Mouse (Mus musculus) adrenal gland (tissue): ENCODE measurements around the gene Sec16b.

Source experiments
- intact Hi-C: fragments of 180-260 bp; cut with DNase I; formaldehyde crosslinking; loops from one replicate; pipeline ENCODE4 v1.15.1; 2025

The Sec16b gene

DNA sequence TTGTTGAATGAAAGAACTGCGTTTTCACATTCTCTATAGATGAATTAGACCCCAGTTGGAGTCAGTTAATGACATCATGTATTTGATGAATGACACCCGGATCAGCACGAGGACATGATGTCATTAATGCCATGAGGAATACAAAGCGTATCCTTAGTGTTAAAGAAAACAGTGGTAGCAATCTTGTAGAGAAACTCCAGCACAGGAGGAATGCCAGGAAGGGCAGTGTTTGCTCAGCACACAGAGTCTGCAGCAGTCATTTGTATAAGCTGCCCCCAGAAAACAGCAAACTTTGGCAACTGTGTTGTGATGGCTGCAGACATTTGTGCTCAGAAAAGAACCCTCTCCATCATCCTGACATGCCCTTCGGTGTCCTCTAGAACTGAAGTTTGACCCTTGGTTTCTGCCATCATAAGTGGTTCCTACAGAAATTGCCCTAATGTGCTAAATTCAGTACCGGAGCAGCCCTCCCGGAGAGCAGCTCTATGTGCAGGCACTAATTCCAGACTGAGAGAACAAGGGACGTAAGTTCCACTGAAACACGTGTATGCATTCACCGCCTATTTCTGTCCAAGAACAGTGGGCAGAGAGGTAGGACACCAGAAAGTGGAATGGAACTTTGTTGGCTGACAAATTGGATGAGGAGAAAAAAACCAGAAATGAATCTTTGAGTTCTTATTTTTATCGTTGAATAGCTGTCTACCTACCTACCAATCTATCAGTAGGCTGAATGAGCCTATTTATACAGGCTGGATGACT, 6.3 kb downstream of the Sec16b start:
- intact Hi-C loops: no loop called here

DNA sequence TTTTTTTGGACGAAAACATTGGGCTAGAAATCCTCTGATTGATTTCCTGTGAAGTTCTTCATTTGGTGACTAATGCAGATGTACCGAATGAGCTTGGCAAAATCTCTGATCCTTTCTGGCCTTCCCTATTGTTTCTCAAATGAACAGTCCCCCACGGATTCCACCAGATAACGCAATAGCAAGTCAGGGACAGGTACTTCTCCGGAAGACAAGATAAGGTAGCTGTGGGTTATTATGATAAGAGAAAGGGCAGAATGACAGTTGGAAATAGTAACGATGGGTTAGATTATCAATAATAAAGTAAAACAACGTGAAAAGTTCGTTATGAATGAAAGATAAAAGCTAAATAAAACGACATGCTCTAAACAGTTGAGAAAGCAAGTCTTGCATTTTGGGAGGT, 7.0 kb downstream of the Sec16b start:
- intact Hi-C loops: no loop called here

DNA sequence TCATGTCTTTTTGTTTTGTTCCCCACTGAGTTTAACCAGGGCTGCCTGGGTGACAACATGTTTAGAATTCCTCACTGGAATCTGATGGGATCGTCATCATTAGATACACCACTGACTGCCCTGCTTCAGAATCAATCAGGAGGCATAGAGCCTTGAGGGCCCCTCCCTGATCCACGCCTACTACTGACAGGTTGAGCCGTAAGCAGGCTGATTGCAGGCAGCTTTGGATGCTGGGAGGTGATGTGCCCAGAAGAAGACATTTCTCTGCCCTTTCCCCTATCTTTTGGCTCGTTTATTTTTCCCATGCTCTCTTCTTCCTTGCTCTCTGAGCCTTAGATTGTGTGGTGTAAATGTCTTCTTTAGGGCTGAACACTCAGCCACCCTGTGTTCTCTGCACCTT, 7.8 kb downstream of the Sec16b start:
- intact Hi-C loops: no loop called here

DNA sequence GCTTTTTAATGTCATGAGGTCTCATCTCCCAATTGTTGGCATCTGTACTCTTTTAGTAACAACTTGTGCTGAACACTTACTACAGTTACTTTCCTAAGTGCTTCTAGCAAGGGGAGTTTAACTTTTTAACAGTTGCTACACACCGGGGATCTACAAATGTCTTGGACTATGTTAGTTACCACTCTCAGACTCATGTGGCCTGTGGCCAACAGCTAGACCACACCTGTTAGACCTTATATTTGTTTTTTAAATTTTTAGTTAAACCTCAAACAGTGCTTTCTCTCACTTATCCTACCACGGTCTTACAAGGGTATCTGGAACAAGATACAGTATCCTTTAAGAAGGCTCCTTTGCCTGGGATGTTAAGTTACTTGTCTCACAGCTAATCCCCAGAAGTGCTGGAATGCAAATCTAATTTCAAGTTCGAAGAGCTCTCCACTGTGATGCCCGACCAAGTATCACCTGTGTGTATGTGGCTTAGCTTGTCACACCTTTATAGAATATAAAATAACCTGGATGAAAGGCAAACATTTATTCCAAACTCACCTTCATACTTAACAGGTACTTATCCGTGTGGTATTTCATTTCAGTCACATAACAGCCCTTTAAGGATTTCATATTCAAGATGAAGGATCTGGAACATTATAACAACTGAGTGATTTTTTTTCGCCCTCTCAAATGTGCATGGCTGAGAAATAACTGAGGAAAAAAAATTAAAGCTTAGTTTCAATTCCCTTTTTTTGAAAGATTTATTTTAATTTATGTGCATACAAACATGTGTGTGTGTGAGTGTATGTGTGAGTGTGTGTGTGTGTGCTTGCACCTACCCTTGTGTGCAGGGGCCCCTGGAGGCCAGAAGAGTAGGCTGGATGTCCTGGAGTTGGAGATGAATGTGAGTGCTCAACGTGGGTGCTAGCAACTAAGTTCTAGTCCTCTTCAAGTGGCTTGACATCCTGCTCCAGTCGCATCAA, 10.6 kb downstream of the Sec16b start:
- intact Hi-C loops: no loop called here

DNA sequence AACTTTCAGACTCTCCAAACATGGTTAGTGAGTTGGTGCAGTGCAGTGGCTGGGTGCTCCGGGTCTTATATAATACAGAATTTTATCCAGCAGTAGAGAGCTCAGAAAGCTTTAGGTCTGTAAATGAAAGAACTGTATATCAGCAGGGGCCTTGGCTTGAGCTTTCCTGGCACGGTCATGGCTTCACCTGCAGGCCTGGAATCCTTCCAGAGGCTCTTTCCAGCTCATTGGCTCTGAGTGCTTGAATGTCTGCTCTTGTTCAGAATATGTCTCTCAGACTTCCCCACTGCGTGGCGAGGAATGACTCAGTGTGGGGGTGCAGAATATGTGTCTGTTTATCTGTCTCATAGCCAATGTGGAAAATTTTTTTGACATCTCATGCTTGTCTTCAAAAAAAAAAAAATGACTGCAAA, 11.6 kb downstream of the Sec16b start:
- intact Hi-C loops: no loop called here

DNA sequence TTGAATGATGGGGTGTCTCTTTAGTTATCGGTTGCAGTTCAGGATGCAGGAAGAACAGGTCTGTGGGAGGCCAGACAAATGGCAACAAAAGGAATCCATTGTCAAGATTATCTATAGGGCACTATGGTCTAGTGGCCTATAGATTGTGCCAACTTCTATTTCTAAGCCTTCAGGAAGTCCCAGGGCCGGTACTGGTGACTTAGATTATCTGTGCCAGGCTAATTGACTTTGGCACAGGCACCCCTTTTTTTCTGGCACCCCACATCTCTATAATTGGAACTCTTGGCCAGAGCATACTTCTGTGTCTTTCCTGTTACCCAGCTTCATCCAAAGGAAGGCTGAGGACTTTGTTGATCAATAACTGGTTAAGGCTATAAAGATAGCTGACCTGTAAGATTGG, 12.9 kb downstream of the Sec16b start:
- intact Hi-C loops: no loop called here

DNA sequence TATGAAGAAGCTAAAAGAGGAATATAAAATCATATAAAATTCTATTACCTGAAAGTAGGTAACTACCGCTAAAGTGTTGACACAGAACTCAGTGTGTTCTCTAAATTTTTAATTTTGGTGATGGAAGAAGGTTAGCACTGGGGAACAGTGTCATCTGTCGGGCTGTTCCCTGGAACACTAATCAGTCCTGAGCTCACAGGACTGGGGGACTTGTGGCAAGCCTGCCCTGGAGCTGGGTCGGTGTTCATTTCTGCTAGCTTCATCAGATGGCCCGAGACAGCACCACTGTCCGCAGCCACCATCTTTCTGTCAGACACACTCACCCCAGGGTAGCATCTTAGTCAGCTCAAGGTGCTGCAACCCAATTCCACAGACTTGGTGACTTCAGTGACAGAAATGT, 15.8 kb downstream of the Sec16b start:
- intact Hi-C loops: no loop called here

DNA sequence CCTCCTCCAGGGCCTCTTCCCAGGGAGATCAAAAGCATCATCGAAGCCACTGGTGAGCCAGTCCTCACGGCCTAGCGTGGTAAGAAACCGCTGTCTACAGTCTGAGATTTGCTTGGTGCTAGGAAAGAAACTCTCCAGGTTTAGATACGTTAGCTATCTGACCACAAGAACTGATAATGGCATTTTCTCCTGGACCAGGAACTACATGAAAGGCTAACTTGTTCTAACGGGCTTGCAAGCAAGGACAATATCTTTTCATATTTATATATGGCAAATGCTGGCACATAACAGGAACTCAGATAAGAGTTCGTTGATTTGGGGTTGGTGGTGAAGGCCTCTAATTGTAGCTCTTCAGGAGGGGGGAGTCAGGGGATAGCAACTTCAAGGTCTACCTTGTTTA, 18.2 kb downstream of the Sec16b start:
- intact Hi-C loops: no loop called here

DNA sequence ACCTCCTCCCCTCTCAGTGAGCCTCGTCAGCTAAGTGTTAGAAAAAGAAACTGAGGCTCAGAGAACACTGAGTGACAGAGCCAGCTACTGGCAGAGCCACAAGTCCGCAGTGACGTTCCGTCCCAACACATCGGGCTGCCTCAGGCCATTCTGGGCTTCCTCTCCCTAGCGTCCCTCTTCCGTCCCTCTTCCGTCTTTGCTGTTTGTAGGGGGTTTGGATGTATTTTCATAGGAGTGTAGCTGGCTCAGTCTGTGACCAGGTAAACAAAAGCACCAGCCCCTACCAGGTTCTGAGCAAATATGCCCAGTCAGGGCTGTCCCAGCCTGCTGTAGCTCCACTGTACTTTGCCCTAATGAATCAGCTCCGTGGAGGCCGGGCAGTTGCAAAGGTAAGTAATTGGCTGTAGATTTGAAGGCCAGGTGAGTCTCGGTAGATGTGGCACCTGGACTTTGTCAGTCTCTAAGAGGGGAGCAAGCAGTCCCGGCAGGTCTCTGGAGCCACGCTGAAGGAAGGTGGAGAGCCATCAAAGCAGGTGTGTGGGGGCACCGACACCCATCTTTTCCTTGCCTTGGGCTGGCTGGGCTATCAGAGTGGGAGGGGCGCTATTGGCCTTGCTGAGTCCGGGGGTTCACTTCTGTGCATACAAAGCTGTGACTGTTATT, 19.3 kb downstream of the Sec16b start:
- intact Hi-C loops: no loop called here

DNA sequence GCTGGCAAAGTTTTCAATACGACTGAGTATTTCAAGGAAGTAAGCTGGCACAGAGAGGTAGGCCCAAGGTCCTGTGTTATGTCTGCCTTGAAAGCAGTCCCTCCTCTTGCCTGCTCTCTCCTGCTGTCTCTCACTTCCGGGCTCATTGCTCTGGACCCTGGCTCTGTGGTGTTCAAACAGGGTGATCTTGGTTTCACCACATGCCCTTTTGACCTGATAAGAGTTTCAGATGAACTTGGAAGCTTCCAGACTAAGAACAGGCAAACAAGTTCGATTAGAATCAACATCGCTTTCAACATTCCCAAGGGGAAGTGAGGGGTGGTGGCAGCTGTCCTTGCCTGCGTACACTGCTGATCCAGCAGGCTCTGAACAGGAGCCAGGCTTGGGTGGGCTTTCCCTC, 20.1 kb downstream of the Sec16b start:
- intact Hi-C loops: no loop called here

DNA sequence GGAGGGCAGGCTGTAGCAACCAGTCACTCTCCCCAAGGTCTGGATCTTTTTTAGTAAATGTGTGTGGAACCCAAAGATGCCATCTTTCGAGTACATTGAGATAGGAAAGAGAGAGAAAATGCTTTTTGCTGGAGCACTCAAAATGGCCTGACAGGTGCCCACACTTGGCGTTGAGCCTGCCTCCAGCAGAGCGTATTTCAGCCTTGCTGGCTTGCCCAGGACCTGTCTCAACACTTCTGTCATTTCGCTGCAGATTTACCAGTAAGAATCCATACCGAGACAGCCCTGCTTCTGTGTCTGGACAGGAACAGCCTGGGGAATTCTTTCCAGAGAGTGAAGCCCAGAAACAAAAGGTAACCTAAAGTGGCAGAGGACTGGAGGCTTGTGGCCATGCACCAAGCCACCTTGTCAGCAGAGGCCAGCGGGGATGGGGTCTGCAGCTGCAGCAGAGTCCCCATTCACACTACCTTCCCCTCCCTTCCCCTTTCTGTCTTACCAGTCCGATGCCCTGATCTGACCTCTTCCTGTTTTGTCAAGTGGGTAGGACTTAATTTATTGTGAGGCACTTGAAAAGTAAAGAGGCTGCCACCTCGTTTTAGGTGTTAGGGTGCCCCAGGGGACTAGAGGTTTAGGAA, 26.4 kb downstream of the Sec16b start:
- intact Hi-C loops: loop anchor here (5.0 kb wide), 1 partner anchor 61 kb away; no protein-coding TSS in a partner anchor

DNA sequence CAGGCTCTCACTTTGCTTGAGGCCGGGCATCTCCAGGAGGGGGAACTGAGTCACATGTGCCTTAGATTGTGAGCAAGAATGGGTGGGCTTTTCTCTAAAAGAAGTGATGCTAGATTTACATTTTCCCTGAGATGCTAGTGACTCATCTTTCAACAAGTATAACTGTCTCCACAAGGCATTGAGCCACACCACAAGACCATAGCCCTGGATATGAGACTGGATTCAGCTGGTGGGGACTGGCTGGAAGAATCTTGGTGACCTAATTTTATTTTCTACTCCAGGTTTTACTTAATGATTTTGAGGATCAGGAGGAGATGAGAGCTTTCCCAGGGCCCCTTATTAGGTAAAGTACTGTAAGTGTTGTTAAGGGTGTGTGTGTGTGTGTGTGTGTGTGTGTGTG, 29.0 kb downstream of the Sec16b start:
- intact Hi-C loops: no loop called here

DNA sequence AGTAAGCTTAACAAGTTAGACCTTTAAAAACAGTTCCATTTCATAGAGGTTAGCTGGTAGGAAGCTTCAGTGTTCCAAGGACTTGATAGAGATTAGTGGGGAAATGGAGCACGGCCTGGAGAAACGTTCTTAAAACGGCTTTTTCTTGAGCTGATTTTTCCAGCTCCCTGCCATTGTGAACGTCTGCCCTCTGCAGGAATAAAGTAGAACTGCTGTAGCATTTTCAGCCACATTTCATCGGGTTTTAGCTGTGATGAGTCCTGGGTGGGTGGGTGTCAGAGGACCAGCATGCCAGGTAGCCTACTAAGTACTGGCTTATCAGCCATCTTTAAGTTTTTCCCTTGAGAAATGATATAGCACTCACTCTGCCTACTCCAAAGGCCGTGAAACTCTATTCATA, 29.9 kb downstream of the Sec16b start:
- intact Hi-C loops: loop anchor here (2.0 kb wide), 1 partner anchor 238 kb away; no protein-coding TSS in a partner anchor

DNA sequence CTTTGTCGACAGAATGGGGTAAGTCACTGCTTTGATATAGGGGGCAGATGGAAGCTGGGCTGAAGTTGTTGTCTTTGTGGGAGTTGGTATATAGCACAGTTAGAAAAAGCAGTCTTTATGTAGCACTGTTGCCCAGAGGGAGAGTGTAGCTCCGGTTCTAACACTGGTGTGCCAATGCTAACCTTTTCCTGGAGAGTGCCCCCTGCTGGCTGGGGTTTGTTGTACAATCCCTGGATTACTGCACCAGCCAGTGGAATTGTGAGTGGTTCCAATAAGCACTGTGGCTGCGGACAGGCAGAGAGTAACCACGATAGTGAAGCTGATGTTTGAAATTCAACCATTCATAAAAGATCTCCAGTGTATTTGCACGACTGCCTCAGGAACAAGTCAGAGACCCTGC, 31.1 kb downstream of the Sec16b start:
- intact Hi-C loops: loop anchor here (2.0 kb wide), 1 partner anchor 239 kb away; no protein-coding TSS in a partner anchor

DNA sequence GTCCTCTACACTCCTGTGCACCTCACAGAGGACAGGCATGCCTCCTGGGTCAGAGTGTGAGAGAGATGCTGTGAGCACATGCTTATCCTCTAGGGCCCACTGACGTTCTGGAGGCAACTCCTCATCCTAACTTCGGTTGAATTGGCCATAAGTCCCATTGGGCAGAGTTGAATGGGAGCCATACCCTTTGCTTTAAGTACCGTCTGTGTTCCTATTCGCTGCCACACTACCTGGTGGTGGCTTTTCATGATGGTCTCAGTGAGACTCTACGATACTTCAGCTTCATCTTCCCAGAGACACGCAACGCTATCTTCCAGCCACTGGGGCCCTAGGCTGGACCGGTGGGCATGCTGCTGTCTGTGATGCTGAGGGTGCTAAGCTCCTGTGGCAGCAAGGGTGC, 38.5 kb downstream of the Sec16b start:
- intact Hi-C loops: no loop called here

DNA sequence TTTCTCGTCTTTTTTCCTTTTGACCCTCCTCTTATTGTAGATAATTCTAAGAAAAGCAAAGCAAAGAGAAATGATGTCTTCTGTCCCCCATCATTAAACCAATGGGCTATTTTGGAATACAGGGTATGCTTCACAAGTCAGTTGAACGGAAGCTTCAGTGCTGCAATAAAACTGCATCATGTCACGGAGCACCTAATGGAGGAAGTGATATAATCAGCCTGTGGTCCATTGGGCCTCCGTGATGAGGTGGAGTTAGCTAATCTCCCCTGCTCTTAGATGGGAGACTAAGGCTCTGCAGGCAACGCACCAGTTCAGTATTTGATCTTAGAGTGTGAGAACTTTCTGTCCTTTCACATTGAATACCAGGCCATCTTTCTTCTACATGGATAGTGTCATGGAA, 41.1 kb downstream of the Sec16b start:
- intact Hi-C loops: no loop called here

DNA sequence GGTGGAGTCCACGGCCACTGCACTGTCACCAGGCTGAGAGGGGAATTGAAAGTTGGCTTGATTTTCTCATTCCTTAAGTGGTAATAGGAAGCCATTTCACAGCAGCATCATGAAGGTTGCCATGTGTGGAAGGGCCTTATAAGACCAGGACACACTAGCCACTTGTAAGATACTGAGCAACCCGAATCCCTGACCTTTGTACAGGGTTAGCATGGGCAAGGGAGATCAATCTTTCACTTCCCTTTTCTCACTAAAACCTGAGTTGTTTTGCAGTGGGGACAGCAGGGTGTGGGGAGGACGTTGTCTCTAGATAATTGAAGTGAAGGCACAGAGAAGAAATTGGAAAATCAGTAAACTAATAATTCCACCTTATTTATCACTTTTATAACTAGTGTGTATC, 43.2 kb downstream of the Sec16b start:
- intact Hi-C loops: loop anchor here (5.0 kb wide), 1 partner anchor 718 kb away; no protein-coding TSS in a partner anchor

DNA sequence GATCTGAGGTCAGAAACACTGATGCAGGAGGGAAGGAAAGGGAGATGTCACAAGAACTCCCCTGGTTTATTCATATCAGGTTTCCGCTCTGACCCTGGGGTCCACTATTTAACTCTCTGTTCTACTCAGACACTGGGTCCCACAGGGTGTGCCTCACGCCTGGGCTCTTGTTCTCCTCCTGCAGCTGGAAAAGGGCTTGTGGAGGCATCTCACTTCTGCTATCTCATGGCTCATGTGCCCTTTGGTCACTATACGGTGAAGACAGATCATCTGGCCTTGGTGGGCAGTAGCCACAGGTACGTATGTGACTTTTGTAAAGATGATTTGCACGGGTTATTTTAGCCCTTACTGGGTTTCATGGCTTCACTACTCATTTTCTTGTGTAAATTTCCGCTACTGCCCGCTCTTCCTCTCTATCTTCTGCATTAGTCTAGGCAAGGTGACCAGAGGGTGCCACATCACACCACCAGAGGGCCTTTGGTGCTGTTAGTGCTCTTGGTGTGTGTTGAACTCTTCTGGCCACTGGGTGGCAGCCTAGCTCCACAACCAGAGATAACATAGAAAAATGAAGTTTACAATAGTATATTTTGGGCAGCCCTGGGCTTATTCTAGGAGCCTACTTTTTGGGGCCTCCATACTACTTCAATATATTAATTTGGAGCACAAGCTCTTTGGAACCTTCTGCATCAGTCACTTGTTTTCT, 46.4 kb downstream of the Sec16b start:
- intact Hi-C loops: loop anchor here (1.0 to 5.0 kb wide), 2 partner anchors 714 to 1100 kb away; no protein-coding TSS in a partner anchor

DNA sequence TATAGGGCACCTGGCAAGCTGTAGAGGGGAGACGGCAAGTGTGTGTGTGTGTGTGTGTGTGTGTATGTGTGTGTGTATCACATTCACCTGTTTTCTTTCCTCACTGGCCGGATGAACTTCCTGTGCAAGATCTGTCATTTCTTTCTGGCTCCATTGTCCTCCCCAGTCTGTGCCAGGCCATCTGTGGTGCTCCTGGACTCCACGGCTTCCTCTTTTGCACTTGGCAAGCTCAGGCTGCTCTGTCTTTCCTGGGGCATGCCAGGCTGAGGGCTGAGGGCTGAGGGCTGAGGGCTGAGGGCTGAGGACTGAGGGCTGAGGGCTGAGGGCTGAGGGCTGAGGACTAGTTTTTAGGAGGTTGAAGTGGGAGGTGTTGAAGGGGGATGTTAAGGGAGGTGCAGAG, 47.6 kb downstream of the Sec16b start:
- intact Hi-C loops: loop anchor here (5.0 kb wide), 1 partner anchor 713 kb away; no protein-coding TSS in a partner anchor
